Mouse (Mus musculus): ENCODE measurements at regions not wholly inside any gene's neighbourhood (a gene's known extent, or its start where the extent isn't known, plus 50 kb on each side); places are given as distances from the start of the nearest gene placed in this dataset.

- Histone ChIP-seq H3K4me1 (no peaks in the 10 kb centered on the region), H3K9me3 (replicated peaks) (no peaks in the 10 kb centered on the region)
- ATAC-seq (replicated peaks; ENCODE audit: low FRiP score), result no peak
Observed at GRCm38 (mm10) chr6:98651315-98651714, 308.8 kb upstream of the Gm765 start.

DNA sequence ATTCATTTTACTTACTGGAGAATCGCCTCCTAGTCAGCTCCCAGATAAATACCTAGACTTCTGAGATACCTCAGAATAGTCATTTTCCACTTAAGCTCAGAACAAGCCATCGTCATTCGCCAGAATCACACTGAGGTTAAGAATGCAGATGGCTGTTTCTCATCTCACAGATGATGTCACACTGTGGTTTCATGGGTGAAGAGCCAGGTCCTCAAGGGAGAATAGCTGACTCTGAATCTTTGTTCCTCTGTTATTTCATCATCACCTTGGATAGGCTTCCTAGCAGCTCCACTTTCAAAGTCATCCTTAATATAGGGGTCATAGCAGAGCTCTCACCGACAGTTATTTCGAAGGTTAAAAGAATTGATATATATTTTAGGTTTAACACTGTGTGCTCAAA lies 297.8 kb upstream of the Gm765 start:
- no peak overlapping the region for H3K4me3 ChIP-seq (replicated peaks)
- H3K27me3 ChIP-seq, result no peaks in the 10 kb centered on the region
- no peak for ATAC-seq (replicated peaks; ENCODE audit: low FRiP score)
- no peak overlapping the region for H3K9ac ChIP-seq
- H3K9me3 ChIP-seq (replicated peaks), result no peaks in the 10 kb centered on the region
- 96% methylated on average over 5 of the region's 5 CpGs for WGBS
- no peak overlapping the region for H3K4me2 ChIP-seq
- no peaks in the 10 kb centered on the region for H3K36me3 ChIP-seq
- H3K4me1 ChIP-seq, result no peaks in the 10 kb centered on the region
- no peak overlapping the region for H3K27ac ChIP-seq

More at GRCm38 (mm10) chr6:98651315-98651714, 308.8 kb upstream of the Gm765 start:
- H3K36me3 ChIP-seq, result no peaks in the 10 kb centered on the region
- no peaks in the 10 kb centered on the region for H3K27me3 ChIP-seq
- H3K4me3 ChIP-seq (replicated peaks), result no peak overlapping the region
- H3K27ac ChIP-seq, result no peak overlapping the region
- no peak overlapping the region for H3K4me2 ChIP-seq
- no peak overlapping the region for H3K9ac ChIP-seq

- H3K4me1 ChIP-seq, result 0 out of 2 replicates have a peak, but pooled peaks cover 6% of the 10 kb centered on the region
- H3K9me3 ChIP-seq (replicated peaks), result no peaks in the 10 kb centered on the region
- no peak overlapping the region for H3K4me2 ChIP-seq
- H3K9ac ChIP-seq, result no peak overlapping the region
- ATAC-seq (replicated peaks; ENCODE audit: low FRiP score), result no peak
- 0 out of 2 replicates have a peak, but pooled peaks cover 3% of the 10 kb centered on the region for H3K27me3 ChIP-seq
- H3K4me3 ChIP-seq (replicated peaks), result no peak overlapping the region
- H3K36me3 ChIP-seq, result no peaks in the 10 kb centered on the region
- WGBS, result 87% methylated on average over 6 of the region's 6 CpGs
- no peak overlapping the region for H3K27ac ChIP-seq
Observed at GRCm38 (mm10) chr6:98635816-98636215, 293.3 kb upstream of the Gm765 start.

- no peak overlapping the region for H3K4me3 ChIP-seq (replicated peaks)
- H3K4me2 ChIP-seq, result no peak overlapping the region
- ATAC-seq (replicated peaks; ENCODE audit: low FRiP score), result no peak
Observed at GRCm38 (mm10) chr6:98632278-98633063, 289.9 kb upstream of the Gm765 start.

DNA sequence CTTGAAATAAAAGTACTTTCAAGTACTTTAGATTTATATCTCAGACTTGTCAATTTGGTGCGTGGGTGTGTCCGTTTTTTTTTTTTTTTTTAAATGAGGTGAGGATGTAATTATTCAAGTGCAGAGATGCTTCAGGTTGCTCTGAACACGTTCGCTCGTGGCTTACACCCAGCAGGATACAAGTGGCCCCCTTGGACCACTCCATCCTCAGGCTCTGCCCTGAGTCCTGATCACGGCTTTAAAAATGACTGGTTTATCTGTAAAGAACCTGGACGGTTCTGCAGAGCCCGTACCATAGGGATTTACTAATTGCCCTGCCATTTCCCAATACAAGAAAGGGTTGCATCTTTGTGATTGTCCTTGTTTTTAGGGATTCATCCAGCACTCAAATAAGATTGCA lies 288.7 kb upstream of the Gm765 start:
- ATAC-seq (replicated peaks; ENCODE audit: low FRiP score), result no peak
- no peaks in the 10 kb centered on the region for H3K36me3 ChIP-seq

More at GRCm38 (mm10) chr6:98632278-98633063, 289.9 kb upstream of the Gm765 start:
- WGBS, result 63% methylated on average over 18 of the region's 18 CpGs
- Histone ChIP-seq H3K9me3 (replicated peaks) (no peaks in the 10 kb centered on the region), H3K27ac (no peak overlapping the region), H3K4me1 (peaks cover 10% of the 10 kb centered on the region; the same call in 1 of the 2 replicates), H3K27me3 (0 out of 2 replicates have a peak, but pooled peaks cover 3% of the 10 kb centered on the region), H3K9ac (no peak overlapping the region), H3K36me3 (no peaks in the 10 kb centered on the region)

GRCm38 (mm10) chr6:98629646-98630045 lies 287.1 kb upstream of the Gm765 start:
- Histone ChIP-seq H3K27ac (no peak overlapping the region), H3K36me3 (no peaks in the 10 kb centered on the region), H3K4me3 (replicated peaks) (no peak overlapping the region), H3K27me3 (0 out of 2 replicates have a peak, but pooled peaks cover 3% of the 10 kb centered on the region), H3K9ac (no peak overlapping the region), H3K9me3 (replicated peaks) (no peaks in the 10 kb centered on the region), H3K4me1 (peaks cover 10% of the 10 kb centered on the region; the same call in 1 of the 2 replicates), H3K4me2 (no peak overlapping the region)
- 72% methylated on average over 4 of the region's 4 CpGs for WGBS
- no peak for ATAC-seq (replicated peaks; ENCODE audit: low FRiP score)

More for the DNA sequence above, 288.7 kb upstream of the Gm765 start:
- Histone ChIP-seq H3K4me3 (replicated peaks) (no peak overlapping the region), H3K27ac (no peak overlapping the region), H3K27me3 (0 out of 2 replicates have a peak, but pooled peaks cover 3% of the 10 kb centered on the region), H3K9ac (no peak overlapping the region), H3K9me3 (replicated peaks) (no peaks in the 10 kb centered on the region), H3K4me1 (peaks cover 10% of the 10 kb centered on the region; the same call in 1 of the 2 replicates), H3K4me2 (no peak overlapping the region)
- 26% methylated on average over 8 of the region's 8 CpGs for WGBS

DNA sequence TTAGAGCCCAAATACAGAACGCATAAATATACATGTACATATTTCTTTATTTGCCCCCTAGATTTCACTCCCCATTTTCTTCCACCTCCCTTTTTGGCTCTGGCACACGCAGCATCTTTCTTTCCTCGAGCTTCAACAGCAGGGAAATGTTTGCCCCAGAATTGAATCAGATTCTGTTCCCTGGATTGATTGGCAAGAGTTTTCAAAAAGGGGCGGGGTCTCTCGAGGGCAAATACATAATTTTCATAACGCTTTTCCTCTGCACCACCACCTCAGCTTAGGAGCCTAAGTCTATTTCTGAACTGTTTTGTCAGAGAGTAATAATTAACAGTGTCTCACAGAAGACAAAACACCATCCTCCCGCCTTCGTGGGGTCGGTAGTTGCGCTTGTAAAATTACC lies 283.9 kb upstream of the Gm765 start:
- no peak for ATAC-seq (replicated peaks; ENCODE audit: low FRiP score)
- Histone ChIP-seq H3K4me2 (no peak overlapping the region), H3K27ac (no peak overlapping the region), H3K9ac (no peak overlapping the region), H3K4me3 (replicated peaks) (no peak overlapping the region), H3K9me3 (replicated peaks) (no peaks in the 10 kb centered on the region), H3K27me3 (0 out of 2 replicates have a peak, but pooled peaks cover 2% of the 10 kb centered on the region), H3K36me3 (no peaks in the 10 kb centered on the region), H3K4me1 (peaks cover 8% of the 10 kb centered on the region; the same call in 1 of the 2 replicates)
- WGBS, result 76% methylated on average over 10 of the region's 10 CpGs

DNA sequence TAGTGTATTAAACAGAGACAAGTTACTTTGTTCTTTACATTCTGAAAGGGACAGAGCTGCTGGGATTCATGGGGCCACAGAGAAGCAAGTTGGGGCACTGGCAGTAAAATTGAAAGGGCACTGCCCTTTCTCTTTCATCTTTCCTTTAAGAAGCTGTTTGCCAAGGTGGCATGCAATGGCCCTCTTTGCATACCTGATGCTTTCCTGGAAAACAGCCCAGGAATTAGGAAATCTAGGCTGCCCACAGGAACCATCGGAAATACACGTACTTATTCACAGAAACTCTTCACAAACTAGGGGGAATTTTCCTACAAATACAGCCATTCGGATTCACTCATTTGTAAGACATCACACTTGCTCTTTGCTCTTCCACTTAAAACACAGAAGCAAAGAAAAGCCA lies 278.3 kb upstream of the Gm765 start:
- no peaks in the 10 kb centered on the region for H3K27me3 ChIP-seq
- ATAC-seq (replicated peaks; ENCODE audit: low FRiP score), result no peak
- no peak overlapping the region for H3K27ac ChIP-seq
- 86% methylated on average over 3 of the region's 3 CpGs for WGBS
- H3K4me3 ChIP-seq (replicated peaks), result no peak overlapping the region
- H3K9me3 ChIP-seq (replicated peaks), result no peaks in the 10 kb centered on the region
- H3K4me2 ChIP-seq, result no peak overlapping the region
- H3K9ac ChIP-seq, result no peak overlapping the region
- no peaks in the 10 kb centered on the region for H3K36me3 ChIP-seq
- no peaks in the 10 kb centered on the region for H3K4me1 ChIP-seq

DNA sequence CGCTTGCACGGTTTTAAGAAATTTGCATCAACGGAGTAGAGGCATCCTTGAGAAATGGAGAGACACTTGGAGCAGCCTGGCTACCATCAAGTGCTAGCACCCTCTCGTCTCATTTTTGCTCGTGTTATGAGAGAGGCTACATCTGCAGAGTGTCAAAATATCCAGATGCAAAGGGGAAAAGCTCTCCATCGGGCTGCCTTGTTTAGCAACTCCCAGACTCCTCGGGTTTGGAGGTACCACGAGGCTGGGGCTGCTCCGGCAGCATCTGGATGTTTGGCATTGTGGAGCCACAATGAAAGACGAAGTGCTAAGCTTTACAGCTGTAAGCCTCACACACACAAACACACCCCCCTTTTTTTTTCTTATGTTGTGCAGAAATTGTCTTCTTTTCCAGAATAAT lies 270.5 kb upstream of the Gm765 start:
- Histone ChIP-seq H3K9me3 (replicated peaks) (no peaks in the 10 kb centered on the region), H3K27me3 (no peaks in the 10 kb centered on the region), H3K9ac (no peak overlapping the region), H3K27ac (no peak overlapping the region), H3K4me2 (no peak overlapping the region), H3K4me1 (no peaks in the 10 kb centered on the region), H3K4me3 (replicated peaks) (no peak overlapping the region), H3K36me3 (no peaks in the 10 kb centered on the region)
- no peak for ATAC-seq (replicated peaks; ENCODE audit: low FRiP score)
- 81% methylated on average over 10 of the region's 10 CpGs for WGBS

DNA sequence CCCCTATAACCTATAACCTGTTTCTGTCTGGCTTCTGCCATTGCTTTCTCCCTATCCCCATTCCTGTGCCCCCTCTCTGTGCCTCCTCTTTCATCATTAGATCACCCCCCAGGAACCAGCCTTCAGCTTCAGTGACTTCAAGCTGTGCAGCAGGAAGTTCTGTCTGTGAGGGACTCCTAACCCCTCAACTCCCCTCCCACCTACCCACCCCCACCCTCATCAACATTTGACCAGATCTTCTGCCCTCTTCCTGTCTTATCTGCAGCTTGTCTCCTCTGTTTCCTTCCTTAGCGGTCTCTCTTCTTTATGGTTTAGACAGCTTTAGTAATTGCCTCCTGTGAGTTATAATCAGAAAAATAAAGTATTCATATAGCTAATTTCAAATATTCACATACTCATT lies 266.6 kb upstream of the Gm765 start:
- Histone ChIP-seq H3K36me3 (no peaks in the 10 kb centered on the region), H3K9ac (no peak overlapping the region), H3K4me2 (no peak overlapping the region), H3K4me1 (no peaks in the 10 kb centered on the region), H3K27me3 (no peaks in the 10 kb centered on the region), H3K27ac (no peak overlapping the region), H3K4me3 (replicated peaks) (no peak overlapping the region), H3K9me3 (replicated peaks) (no peaks in the 10 kb centered on the region)
- WGBS, result 53% methylated on average over 1 of the region's 1 CpGs
- ATAC-seq (replicated peaks; ENCODE audit: low FRiP score), result no peak

GRCm38 (mm10) chr6:98606680-98607079 lies 264.1 kb upstream of the Gm765 start:
- no peak for ATAC-seq (replicated peaks; ENCODE audit: low FRiP score)
- Histone ChIP-seq H3K9me3 (replicated peaks) (no peaks in the 10 kb centered on the region), H3K4me2 (no peak overlapping the region), H3K4me1 (no peaks in the 10 kb centered on the region), H3K4me3 (replicated peaks) (no peak overlapping the region), H3K9ac (no peak overlapping the region), H3K27ac (no peak overlapping the region), H3K27me3 (no peaks in the 10 kb centered on the region), H3K36me3 (no peaks in the 10 kb centered on the region)
- 84% methylated on average over 3 of the region's 3 CpGs for WGBS

DNA sequence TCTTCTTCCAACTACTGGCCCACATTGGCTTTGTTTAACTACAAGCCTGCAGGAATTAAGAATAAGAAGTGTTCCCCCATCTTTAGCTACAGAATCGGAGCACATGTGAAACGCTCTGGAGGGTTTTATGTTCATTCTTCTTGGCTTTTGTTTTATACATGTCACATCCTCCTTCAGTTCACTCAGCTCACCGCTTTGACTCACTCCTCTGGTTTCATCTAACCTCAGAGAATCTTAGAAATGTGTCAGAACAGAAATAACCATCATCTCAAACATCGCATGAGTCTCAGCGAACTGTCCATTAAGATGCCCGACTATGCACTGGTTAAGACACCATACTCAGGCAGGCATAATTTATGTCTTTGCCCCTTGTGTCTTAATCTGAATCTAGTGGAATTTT lies 255.1 kb upstream of the Gm765 start:
- H3K9ac ChIP-seq, result no peak overlapping the region
- no peak overlapping the region for H3K27ac ChIP-seq
- no peak overlapping the region for H3K4me3 ChIP-seq (replicated peaks)
- H3K4me2 ChIP-seq, result no peak overlapping the region
- ATAC-seq (replicated peaks; ENCODE audit: low FRiP score), result no peak
- H3K9me3 ChIP-seq (replicated peaks), result no peaks in the 10 kb centered on the region
- H3K36me3 ChIP-seq, result no peaks in the 10 kb centered on the region
- WGBS, result 85% methylated on average over 6 of the region's 6 CpGs
- H3K4me1 ChIP-seq, result no peaks in the 10 kb centered on the region
- H3K27me3 ChIP-seq, result no peaks in the 10 kb centered on the region

All from kidney, embryonic 15.5 days (tissue).